Mouse (Mus musculus): ENCODE results near the gene Myo9a. TPM values are rescaled to one million over a fixed set of nuclear protein-coding genes. Genes with fewer than 3 reads are reported as not detected.
"Not testable (repeated sequence)": the region's sequence is repeated elsewhere in the genome, so short reads cannot be mapped to it uniquely, and the experiment has no call there.

Myo9a gene
- polyA plus RNA-seq, 1 experiment from 2014 or later = 3.4 TPM

GRCm38 (mm10) chr9:59951001-59951750 lies 200.5 kb downstream of the Myo9a start:
- 72% methylated on average over 9 of the region's 9 CpGs for WGBS (ENCODE audit: insufficient replicate concordance)

GRCm38 (mm10) chr9:59951943-59952342 lies 201.2 kb downstream of the Myo9a start:
- Histone ChIP-seq H3K27me3 (peaks cover 18% of the 10 kb centered on the region), H3K4me1 (replicated peaks) (no peaks in the 10 kb centered on the region), H3K4me3 (replicated peaks) (no peak overlapping the region), H3K9me3 (replicated peaks) (no peaks in the 10 kb centered on the region), H3K4me2 (no peak overlapping the region), H3K27ac (replicated peaks) (no peak overlapping the region), H3K36me3 (replicated peaks) (no peaks in the 10 kb centered on the region), H3K9ac (no peak overlapping the region)
- WGBS (ENCODE audit: insufficient replicate concordance) = 67% methylated on average over 4 of the region's 4 CpGs
- no peak for ATAC-seq (ENCODE audit: insufficient read depth)

More at GRCm38 (mm10) chr9:59951001-59951750, 200.5 kb downstream of the Myo9a start:
- Histone ChIP-seq H3K36me3 (replicated peaks) (no peaks in the 10 kb centered on the region), H3K4me1 (replicated peaks) (no peaks in the 10 kb centered on the region), H3K9me3 (replicated peaks) (no peaks in the 10 kb centered on the region), H3K4me3 (replicated peaks) (no peak overlapping the region), H3K27ac (replicated peaks) (no peak overlapping the region), H3K9ac (no peak overlapping the region), H3K27me3 (peaks cover 23% of the 10 kb centered on the region), H3K4me2 (no peak overlapping the region)
- ATAC-seq (ENCODE audit: insufficient read depth) = no peak

GRCm38 (mm10) chr9:59952515-59953070 lies 201.9 kb downstream of the Myo9a start:
- no peaks in the 10 kb centered on the region for H3K9me3 ChIP-seq (replicated peaks)
- no peak overlapping the region for H3K27ac ChIP-seq (replicated peaks)
- WGBS (ENCODE audit: insufficient replicate concordance) = 25% methylated on average over 8 of the region's 8 CpGs
- no peak overlapping the region for H3K4me3 ChIP-seq (replicated peaks)
- no peak for ATAC-seq (ENCODE audit: insufficient read depth)
- H3K4me2 ChIP-seq = no peak overlapping the region
- H3K36me3 ChIP-seq (replicated peaks) = no peaks in the 10 kb centered on the region
- no peak overlapping the region for H3K9ac ChIP-seq
- no peaks in the 10 kb centered on the region for H3K4me1 ChIP-seq (replicated peaks)
- H3K27me3 ChIP-seq = peaks cover 11% of the 10 kb centered on the region

DNA sequence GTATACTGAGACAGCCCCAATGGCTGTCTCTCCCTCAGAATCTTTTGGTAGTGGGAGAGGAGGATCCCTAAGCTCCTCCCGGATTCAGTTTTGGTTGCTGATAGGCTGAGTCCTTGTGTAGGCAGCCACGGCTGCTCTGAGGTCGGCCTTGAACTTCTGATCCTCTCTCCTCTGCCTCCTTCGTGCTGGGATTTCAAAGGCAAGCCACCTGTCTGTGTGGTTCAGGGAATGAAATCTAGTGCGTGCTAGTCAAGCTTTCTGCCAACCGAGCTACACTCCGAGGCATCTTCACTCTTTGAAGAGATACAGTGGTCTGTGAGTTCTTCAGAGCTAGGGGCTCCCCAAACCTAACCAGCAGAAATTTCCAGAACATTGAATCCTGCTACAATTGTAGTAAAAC lies 202.9 kb downstream of the Myo9a start:
- Histone ChIP-seq H3K27me3 (peaks cover 2% of the 10 kb centered on the region), H3K9me3 (replicated peaks) (no peaks in the 10 kb centered on the region), H3K9ac (no peak overlapping the region), H3K4me1 (replicated peaks) (no peaks in the 10 kb centered on the region), H3K4me3 (replicated peaks) (no peak overlapping the region), H3K36me3 (replicated peaks) (no peaks in the 10 kb centered on the region), H3K27ac (replicated peaks) (no peak overlapping the region), H3K4me2 (no peak overlapping the region)
- WGBS (ENCODE audit: insufficient replicate concordance) = 64% methylated on average over 7 of the region's 7 CpGs
- ATAC-seq (ENCODE audit: insufficient read depth) = no peak

DNA sequence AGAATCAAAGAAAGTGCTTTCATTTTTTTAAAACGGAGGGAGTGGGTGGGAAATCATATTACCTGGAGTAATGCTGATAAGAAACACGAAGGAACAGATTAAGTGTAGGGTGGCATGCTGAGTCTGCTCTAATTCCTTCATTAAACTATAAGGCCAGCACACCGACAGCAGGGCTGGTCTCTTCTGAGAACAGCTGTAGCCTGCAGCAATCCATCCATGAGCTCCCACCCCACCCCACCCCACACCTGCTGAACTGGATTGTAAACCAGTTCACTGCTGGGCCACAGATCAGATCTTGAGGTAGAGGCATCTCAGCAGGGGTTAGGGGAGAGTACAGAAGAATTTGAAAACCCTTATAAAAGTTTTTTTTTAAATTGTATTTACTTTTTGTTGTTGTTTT lies 204.5 kb downstream of the Myo9a start:
- H3K27ac ChIP-seq (replicated peaks) = no peak overlapping the region
- no peak overlapping the region for H3K4me3 ChIP-seq (replicated peaks)
- no peak for ATAC-seq (ENCODE audit: insufficient read depth)
- H3K4me2 ChIP-seq = no peak overlapping the region
- H3K9me3 ChIP-seq (replicated peaks) = no peaks in the 10 kb centered on the region
- no peak overlapping the region for H3K9ac ChIP-seq
- H3K36me3 ChIP-seq (replicated peaks) = no peaks in the 10 kb centered on the region
- H3K27me3 ChIP-seq = no peaks in the 10 kb centered on the region; the same call in none of the 2 replicates
- 43% methylated on average over 3 of the region's 3 CpGs for WGBS (ENCODE audit: insufficient replicate concordance)
- H3K4me1 ChIP-seq (replicated peaks) = no peaks in the 10 kb centered on the region

GRCm38 (mm10) chr9:59955692-59956091 lies 205.0 kb downstream of the Myo9a start:
- H3K4me1 ChIP-seq (replicated peaks) = no peaks in the 10 kb centered on the region
- H3K4me3 ChIP-seq (replicated peaks) = no peak overlapping the region
- no peak overlapping the region for H3K4me2 ChIP-seq
- 63% methylated on average over 6 of the region's 6 CpGs for WGBS (ENCODE audit: insufficient replicate concordance)
- H3K9ac ChIP-seq = no peak overlapping the region
- no peaks in the 10 kb centered on the region for H3K9me3 ChIP-seq (replicated peaks)
- no peaks in the 10 kb centered on the region; the same call in 1 of the 2 replicates for H3K27me3 ChIP-seq
- no peak overlapping the region for H3K27ac ChIP-seq (replicated peaks)
- ATAC-seq (ENCODE audit: insufficient read depth) = no peak
- H3K36me3 ChIP-seq (replicated peaks) = no peaks in the 10 kb centered on the region

DNA sequence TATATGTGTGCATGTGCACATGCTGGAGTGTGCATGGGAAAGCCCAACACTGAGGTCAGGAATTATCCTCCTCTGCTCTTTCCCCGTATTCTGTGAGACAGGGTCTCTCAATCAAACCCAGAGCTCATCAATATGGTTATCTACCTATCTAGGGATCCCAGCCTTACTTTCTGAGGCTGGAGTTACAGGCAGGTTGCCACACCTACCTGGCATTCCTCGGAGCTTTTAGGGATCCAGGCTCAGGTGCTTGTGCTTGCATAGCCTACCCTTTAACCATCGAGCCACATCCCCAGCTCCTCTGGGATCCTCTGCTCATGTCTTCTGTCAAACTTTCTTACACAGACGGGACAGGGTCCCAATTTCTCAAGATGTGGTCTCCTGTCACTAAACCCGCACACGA lies 205.8 kb downstream of the Myo9a start:
- Histone ChIP-seq H3K27me3 (no peaks in the 10 kb centered on the region; the same call in 1 of the 2 replicates), H3K4me1 (replicated peaks) (no peaks in the 10 kb centered on the region), H3K9ac (no peak overlapping the region), H3K4me2 (no peak overlapping the region), H3K9me3 (replicated peaks) (no peaks in the 10 kb centered on the region), H3K36me3 (replicated peaks) (no peaks in the 10 kb centered on the region), H3K27ac (replicated peaks) (no peak overlapping the region), H3K4me3 (replicated peaks) (no peak overlapping the region)
- WGBS (ENCODE audit: insufficient replicate concordance) = 44% methylated on average over 6 of the region's 6 CpGs
- ATAC-seq (ENCODE audit: insufficient read depth) = no peak

- WGBS (ENCODE audit: insufficient replicate concordance) = 72% methylated on average over 1 of the region's 1 CpGs
- not testable (repeated sequence) for H3K4me2 ChIP-seq; H3K4me1 ChIP-seq (replicated peaks); H3K36me3 ChIP-seq (replicated peaks); H3K9ac ChIP-seq; H3K27ac ChIP-seq (replicated peaks); H3K4me3 ChIP-seq (replicated peaks); ATAC-seq (ENCODE audit: insufficient read depth); H3K9me3 ChIP-seq (replicated peaks); H3K27me3 ChIP-seq
Observed at GRCm38 (mm10) chr9:59958115-59958514, 207.4 kb downstream of the Myo9a start.

DNA sequence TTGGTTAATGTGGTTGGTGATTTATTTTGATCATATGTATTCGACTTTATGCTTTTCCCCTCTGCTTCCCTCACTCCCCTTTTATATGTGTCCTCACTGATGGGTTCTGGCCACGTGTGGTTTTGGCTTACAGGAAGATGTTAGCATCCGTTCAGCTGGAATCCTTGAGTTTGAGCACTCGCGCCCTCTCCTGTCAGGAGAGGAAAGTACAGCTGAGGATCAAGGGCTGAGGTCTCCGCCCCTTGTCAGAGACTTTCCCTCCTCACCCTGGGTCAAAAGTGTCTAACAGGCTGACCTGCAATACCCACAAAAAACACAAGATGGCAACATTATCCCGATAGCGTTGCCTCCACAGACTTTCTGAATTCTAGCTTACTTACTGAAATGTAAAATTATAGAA lies 208.6 kb downstream of the Myo9a start:
- WGBS (ENCODE audit: insufficient replicate concordance) = 2% methylated on average over 8 of the region's 8 CpGs

GRCm38 (mm10) chr9:59960559-59960958 lies 209.9 kb downstream of the Myo9a start, which contains the start of gene Nr2e3:
Gene Nr2e3 (minus strand): TSS chr9:59960659.
- no peak within 1 kb of the TSS for H3K27ac ChIP-seq (replicated peaks)
- no peaks in the 10 kb centered on the region for H3K9me3 ChIP-seq (replicated peaks)
- no peaks in the 10 kb centered on the region for H3K4me1 ChIP-seq (replicated peaks)
- no peaks in the 10 kb centered on the region for H3K36me3 ChIP-seq (replicated peaks)
- no peak within 1 kb of the TSS for H3K9ac ChIP-seq
- no peak for ATAC-seq (ENCODE audit: insufficient read depth)
- H3K4me3 ChIP-seq (replicated peaks) = no peak within 1 kb of the TSS
- H3K4me2 ChIP-seq = no peak within 1 kb of the TSS
- H3K27me3 ChIP-seq = peaks cover 3% of the 10 kb centered on the region; the same call in 1 of the 2 replicates
- WGBS (ENCODE audit: insufficient replicate concordance) = 64% methylated on average over 10 of the region's 10 CpGs

More for the DNA sequence above, 208.6 kb downstream of the Myo9a start:
- ATAC-seq (ENCODE audit: insufficient read depth) = no peak
- Histone ChIP-seq H3K4me2 (no peak overlapping the region), H3K36me3 (replicated peaks) (no peaks in the 10 kb centered on the region), H3K27me3 (peaks cover 3% of the 10 kb centered on the region; the same call in 1 of the 2 replicates), H3K4me3 (replicated peaks) (no peak overlapping the region), H3K4me1 (replicated peaks) (no peaks in the 10 kb centered on the region), H3K9me3 (replicated peaks) (no peaks in the 10 kb centered on the region), H3K27ac (replicated peaks) (no peak overlapping the region), H3K9ac (no peak overlapping the region)

GRCm38 (mm10) chr9:59961201-59961955 lies 210.7 kb downstream of the Myo9a start:
- 64% methylated on average over 14 of the region's 14 CpGs for WGBS (ENCODE audit: insufficient replicate concordance)
- no peaks in the 10 kb centered on the region for H3K4me1 ChIP-seq (replicated peaks)
- no peak overlapping the region for H3K9ac ChIP-seq
- no peak overlapping the region for H3K4me3 ChIP-seq (replicated peaks)
- no peaks in the 10 kb centered on the region for H3K36me3 ChIP-seq (replicated peaks)
- ATAC-seq (ENCODE audit: insufficient read depth) = no peak
- no peak overlapping the region for H3K27ac ChIP-seq (replicated peaks)
- H3K4me2 ChIP-seq = no peak overlapping the region
- peaks cover 3% of the 10 kb centered on the region; the same call in 1 of the 2 replicates for H3K27me3 ChIP-seq
- no peaks in the 10 kb centered on the region for H3K9me3 ChIP-seq (replicated peaks)
